Mouse (Mus musculus) liver, embryonic 14.5 days (tissue): Measurements from ENCODE around the gene Atg4d. TPM values are rescaled to one million over a fixed set of nuclear protein-coding genes. Genes with fewer than 3 reads are reported as not detected.

Experiments used
- ATAC-seq: fragments of 200-750 bp; cut with Nextera tagmentation; 2 replicates; pipeline ENCODE4 v1.8.0; 2017; ENCODE audit warnings: moderate number of reproducible peaks, mild to moderate bottlenecking, moderate library complexity; ENCODE audit not compliant: insufficient read depth
- DNase-seq, 3 experiments: peaks; one replicate each; pipeline ENCODE4 v3.0.0-alpha.2; 2012 to 2013; ENCODE audit warnings: low read depth in 3 of 3, low spot score in 3 of 3
- H3K27ac ChIP-seq: fragments of 300-500 bp; sonication (generic); 2 replicates; pipeline ENCODE4 v1.5.1; 2014; ENCODE audit warnings: moderate library complexity, mild to moderate bottlenecking, control low read depth, inconsistent platforms
- H3K27me3 ChIP-seq: fragments of 300-500 bp; sonication (generic); 2 replicates; pipeline ENCODE4 v1.6.1; 2014; ENCODE audit warnings: mild to moderate bottlenecking, low read length, moderate library complexity; ENCODE audit not compliant: control insufficient read depth, insufficient read depth
- H3K36me3 ChIP-seq: fragments of 300-500 bp; sonication (generic); replicated peaks from 2 replicates; pipeline ENCODE4 v1.6.1; 2014; ENCODE audit warnings: low read depth; ENCODE audit not compliant: control insufficient read depth, insufficient read depth
- H3K4me1 ChIP-seq, 2 experiments: fragments of 200-500 bp in 1 of 2; fragments of 300-500 bp in 1 of 2; sonication (generic) in 1 of 2; replicated peaks; 2 replicates each; pipeline ENCODE4 v1.6.1; 2012 to 2014; ENCODE audit warnings: antibody characterized with exemption in 1 of 2, inconsistent platforms in 1 of 2, low read length in 1 of 2; ENCODE audit not compliant: control insufficient read depth in 2 of 2, insufficient read depth in 2 of 2
- H3K4me2 ChIP-seq: fragments of 300-500 bp; sonication (generic); 2 replicates; pipeline ENCODE4 v1.6.1; 2014; ENCODE audit warnings: low read depth, mild to moderate bottlenecking, control low read depth, moderate library complexity
- H3K4me3 ChIP-seq, 2 experiments: fragments of 200-500 bp in 1 of 2; fragments of 300-500 bp in 1 of 2; sonication (generic) in 1 of 2; 2 replicates each; pipeline ENCODE4 v1.5.1; 2012 to 2014; ENCODE audit warnings: low read depth in 2 of 2, low read length in 2 of 2, mild to moderate bottlenecking in 2 of 2, control low read depth in 1 of 2, inconsistent platforms in 1 of 2, moderate library complexity in 1 of 2; ENCODE audit not compliant: insufficient read depth in 1 of 2
- H3K9ac ChIP-seq: fragments of 300-500 bp; sonication (generic); replicated peaks from 2 replicates; pipeline ENCODE4 v1.6.1; 2014; ENCODE audit warnings: mild to moderate bottlenecking, control low read depth, moderate library complexity
- H3K9me3 ChIP-seq: fragments of 300-500 bp; sonication (generic); 2 replicates; pipeline ENCODE4 v1.6.1; 2016; ENCODE audit warnings: low read length, mixed read lengths; ENCODE audit not compliant: control insufficient read depth
- CTCF ChIP-seq: IDR thresholded peaks from 2 replicates; pipeline ENCODE4 v1.5.1; 2016; ENCODE audit warnings: antibody characterized with exemption, low read depth, control low read depth
- EP300 ChIP-seq: IDR thresholded peaks from 2 replicates; pipeline ENCODE4 v1.6.1; 2016; ENCODE audit warnings: antibody characterized with exemption, low read depth
- WGBS: fragments of 180-500 bp; shearing (Covaris S2); extraction: QIAGEN DNeasy Blood & Tissue Kit; methylation state at CpG from one replicate; pipeline ENCODE4 v1.1.7; 2014; ENCODE audit not compliant: insufficient replicate concordance; 5-methylcytosine and 5-hydroxymethylcytosine counted together
- polyA plus RNA-seq, 2 experiments: library from polyadenylated mRNA; depleted of rRNA in 1 of 2; stranded (reverse) in 1 of 2; unstranded in 1 of 2; fragments of >200 nt; fragmentation: Nextera tagmentation in 1 of 2; extraction: Ambion mirVana in 1 of 2; gene quantifications; 2 replicates each; pipeline versions ENCODE4 v1.2.1 to v1.2.3; 2012 to 2014

The Atg4d gene
- polyA plus RNA-seq, 2 experiments: 38.9 to 69.3 TPM

DNA sequence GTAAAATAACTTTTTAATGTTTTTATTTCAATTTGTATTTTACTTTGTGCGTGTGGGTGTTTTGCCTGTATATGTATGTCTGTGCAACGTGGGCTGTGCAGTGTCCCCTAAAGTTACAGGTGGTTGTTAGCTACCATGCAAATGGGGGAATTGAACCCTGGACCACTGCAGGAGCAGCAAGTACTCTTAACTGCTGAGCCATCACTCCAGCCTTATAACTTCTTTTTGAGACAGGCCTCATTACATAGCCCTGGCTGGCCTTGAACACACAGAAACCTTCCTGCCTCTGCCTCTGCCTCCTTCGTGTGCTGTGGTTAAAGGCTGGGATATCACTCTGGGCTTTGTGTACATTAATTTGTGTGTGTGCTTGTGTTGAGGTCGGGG lies 25.6 kb upstream of the Atg4d start:
- peaks cover 12 to 18% of the 10 kb centered on the region in 2 experiments for H3K4me1 ChIP-seq
- TF ChIP-seq EP300: no peak
- no peak for TF ChIP-seq CTCF
- H3K36me3 ChIP-seq: peaks cover 6% of the 10 kb centered on the region; the same call in 1 of the 2 replicates
- peak overlapping the region; percentile 93 for H3K9ac ChIP-seq
- H3K4me3 ChIP-seq: peak overlapping the region; percentile 82 to 96
- H3K4me2 ChIP-seq: peak overlapping the region; percentile 96
- H3K27me3 ChIP-seq: peaks cover 27% of the 10 kb centered on the region
- peak overlapping the region; percentile 80 for H3K27ac ChIP-seq
- ATAC-seq (no peak), DNase-seq (no peak)
- 16% methylated on average over 4 of the region's 4 CpGs for WGBS
- peaks cover 2% of the 10 kb centered on the region; the same call in 1 of the 2 replicates for H3K9me3 ChIP-seq

GRCm38 (mm10) chr9:21241343-21241742 lies 23.8 kb upstream of the Atg4d start:
- H3K9ac ChIP-seq: no peak overlapping the region
- H3K4me3 ChIP-seq: no peak overlapping the region
- peaks cover 46% of the 10 kb centered on the region for H3K27me3 ChIP-seq
- H3K4me1 ChIP-seq: peaks cover 12 to 18% of the 10 kb centered on the region in 2 experiments
- peaks cover 2% of the 10 kb centered on the region; the same call in 1 of the 2 replicates for H3K9me3 ChIP-seq
- H3K4me2 ChIP-seq: no peak overlapping the region
- ATAC-seq: no peak
- H3K27ac ChIP-seq: no peak overlapping the region
- no peaks in the 10 kb centered on the region; the same call in 1 of the 2 replicates for H3K36me3 ChIP-seq
- 3% methylated on average over 11 of the region's 11 CpGs for WGBS
- peak; percentile 82 to 87 (median 84) for DNase-seq
- TF ChIP-seq EP300 (no peak), CTCF (peak; percentile 100)

- Histone ChIP-seq H3K4me3 (peak overlapping the region in 1 of 2 experiments; percentile 18; a peak in 2 of 4 replicates), H3K27ac (no peak overlapping the region), H3K9me3 (peaks cover 2% of the 10 kb centered on the region; the same call in 1 of the 2 replicates), H3K4me2 (peak overlapping the region; percentile 41), H3K9ac (no peak overlapping the region), H3K27me3 (peaks cover 69% of the 10 kb centered on the region), H3K4me1 (peaks cover 6 to 8% of the 10 kb centered on the region in 2 experiments), H3K36me3 (no peaks in the 10 kb centered on the region)
- WGBS: 9% methylated on average over 42 of the region's 42 CpGs
- TF ChIP-seq CTCF: no peak
- TF ChIP-seq EP300: no peak
- DNase-seq (no peak), ATAC-seq (no peak)
Measured at GRCm38 (mm10) chr9:21243826-21244427, 21.2 kb upstream of the Atg4d start.

DNA sequence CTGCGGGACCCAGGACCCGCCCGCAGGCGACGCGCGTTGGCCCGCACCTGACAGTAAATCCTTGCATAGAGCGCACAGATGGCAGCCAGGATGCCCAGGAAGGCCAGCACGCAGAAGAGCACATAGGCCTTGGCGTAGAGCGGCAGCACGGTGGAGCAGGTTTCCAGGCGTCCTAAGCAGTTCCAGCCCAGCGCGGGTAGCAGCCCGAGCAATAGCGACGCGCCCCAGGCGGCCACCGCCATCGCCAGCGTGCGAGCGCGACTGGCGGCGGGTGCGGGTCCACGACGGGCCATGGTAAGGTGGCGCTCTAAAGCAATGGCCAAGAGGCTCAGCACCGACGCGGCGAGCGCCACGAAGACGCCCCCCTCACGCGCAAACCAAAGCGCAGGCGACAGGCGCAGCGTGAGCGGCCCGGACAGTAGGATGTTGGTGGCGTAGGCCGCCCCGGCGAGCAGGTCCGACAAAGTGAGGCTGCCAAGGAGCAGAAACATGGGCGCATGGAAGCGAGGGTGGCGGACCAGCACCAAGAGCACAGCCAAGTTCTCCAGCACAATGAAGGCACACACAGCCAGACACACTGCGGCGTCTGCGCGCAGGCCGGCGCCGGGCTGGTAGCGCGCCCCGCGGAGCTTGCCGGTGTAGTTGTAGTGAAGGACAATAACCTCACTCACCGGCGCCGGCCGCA lies 20.5 kb upstream of the Atg4d start:
- TF ChIP-seq CTCF (no peak), EP300 (no peak)
- Histone ChIP-seq H3K4me3 (peak overlapping the region; percentile 3 to 18), H3K27ac (no peak overlapping the region), H3K4me1 (peaks cover 2 to 5% of the 10 kb centered on the region in 2 experiments), H3K36me3 (no peaks in the 10 kb centered on the region), H3K27me3 (peaks cover 76% of the 10 kb centered on the region), H3K9ac (no peak overlapping the region), H3K9me3 (peaks cover 2% of the 10 kb centered on the region; the same call in 1 of the 2 replicates), H3K4me2 (peak overlapping the region; percentile 41)
- ATAC-seq: no peak
- WGBS: under 1% methylated on average over 72 of the region's 72 CpGs
- DNase-seq: no peak

DNA sequence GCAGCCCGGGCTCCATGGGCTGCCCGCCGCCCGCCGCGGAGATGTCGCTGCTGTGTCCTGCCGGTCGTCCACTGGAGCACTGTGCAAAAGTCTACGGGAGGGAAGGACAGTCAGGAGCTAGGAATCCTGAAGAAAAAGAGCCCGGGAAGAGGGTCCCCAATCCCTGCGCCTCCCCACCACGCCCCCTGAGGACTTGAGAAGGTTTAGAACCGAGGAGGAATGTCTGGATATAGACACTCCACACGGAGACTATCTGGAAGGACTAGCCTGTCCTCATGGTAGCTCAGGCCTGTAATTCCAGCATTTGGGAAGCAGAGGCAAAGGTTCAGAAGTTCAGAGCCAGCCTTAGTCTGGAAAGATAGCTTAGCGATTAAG lies 20.0 kb upstream of the Atg4d start:
- 4% methylated on average over 16 of the region's 16 CpGs for WGBS
- Histone ChIP-seq H3K36me3 (no peaks in the 10 kb centered on the region), H3K9me3 (peaks cover 2% of the 10 kb centered on the region; the same call in 1 of the 2 replicates), H3K27ac (no peak overlapping the region), H3K9ac (no peak overlapping the region), H3K4me2 (peak overlapping the region; percentile 41), H3K4me3 (peak overlapping the region in 1 of 2 experiments; percentile 18; a peak in 2 of 4 replicates), H3K27me3 (peaks cover 81% of the 10 kb centered on the region), H3K4me1 (peaks cover 0 to 4% of the 10 kb centered on the region in 2 experiments; a peak in 1 of 4 replicates)
- TF ChIP-seq EP300 (no peak), CTCF (no peak)
- no peak for ATAC-seq
- no peak for DNase-seq
